Mouse (Mus musculus) megakaryocyte progenitor cell, adult 5-6 weeks (primary cell): Measurements from ENCODE around the gene Hist1h2ba. TPM values are rescaled to one million over a fixed set of nuclear protein-coding genes. Genes with fewer than 3 reads are reported as not detected.
A peak's percentile ranks its signal among the peaks of the same experiment; 100 is the strongest.

Experiments used
- ATAC-seq: replicated peaks from 2 replicates; pipeline ENCODE4 v1.8.0; 2016; ENCODE audit warnings: mild to moderate bottlenecking, moderate TSS enrichment, inconsistent platforms; ENCODE audit not compliant: poor library complexity
- total RNA-seq, 2 experiments: library from RNA; stranded (forward) in 1 of 2; stranded (reverse) in 1 of 2; fragments of 157-497, 149-512 nt in 1 of 2; fragments of 200-1000 nt in 1 of 2; gene quantifications; 2 replicates each; pipeline versions ENCODE4 v1.2.3 to v1.2.4; 2015 to 2017

Gene Hist1h2ba
- total RNA-seq (2015) (not detected in 2 replicates), total RNA-seq (2017) (not detected in 2 replicates)

DNA sequence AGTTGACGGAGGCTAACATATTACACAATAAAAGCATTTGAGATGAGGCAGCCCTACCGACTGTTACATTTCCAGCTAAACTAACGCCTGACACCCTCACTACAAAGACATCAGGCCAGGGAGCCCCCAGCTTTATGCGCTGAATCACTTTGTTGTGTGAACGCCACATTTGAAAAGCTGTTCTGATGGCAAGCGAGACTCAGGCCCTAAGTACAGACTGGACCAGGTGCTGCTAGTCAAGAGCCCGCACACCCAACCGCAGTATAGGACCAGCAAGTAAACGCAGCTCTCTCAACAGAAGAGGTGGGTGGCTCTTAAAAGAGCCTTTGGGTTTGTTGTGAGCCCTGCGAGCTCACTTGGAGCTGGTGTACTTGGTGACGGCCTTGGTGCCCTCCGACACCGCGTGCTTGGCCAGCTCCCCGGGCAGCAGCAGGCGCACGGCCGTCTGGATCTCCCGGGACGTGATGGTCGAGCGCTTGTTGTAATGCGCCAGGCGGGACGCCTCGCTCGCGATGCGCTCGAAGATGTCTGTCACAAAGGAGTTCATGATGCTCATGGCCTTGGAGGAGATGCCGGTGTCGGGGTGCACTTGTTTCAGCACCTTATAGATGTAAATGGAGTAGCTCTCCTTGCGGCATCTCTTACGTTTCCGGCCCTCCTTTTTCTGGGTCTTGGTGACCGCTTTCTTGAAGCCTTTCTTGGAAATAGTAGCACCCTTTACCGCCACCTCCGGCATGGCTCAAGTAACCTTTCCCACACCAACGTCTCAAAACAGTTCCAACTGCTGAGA, at the start of gene Hist1h2ba:
Gene Hist1h2ba, minus strand, starts transcription at position 736 of the 790 bp plus-strand sequence.
- no peak for ATAC-seq

DNA sequence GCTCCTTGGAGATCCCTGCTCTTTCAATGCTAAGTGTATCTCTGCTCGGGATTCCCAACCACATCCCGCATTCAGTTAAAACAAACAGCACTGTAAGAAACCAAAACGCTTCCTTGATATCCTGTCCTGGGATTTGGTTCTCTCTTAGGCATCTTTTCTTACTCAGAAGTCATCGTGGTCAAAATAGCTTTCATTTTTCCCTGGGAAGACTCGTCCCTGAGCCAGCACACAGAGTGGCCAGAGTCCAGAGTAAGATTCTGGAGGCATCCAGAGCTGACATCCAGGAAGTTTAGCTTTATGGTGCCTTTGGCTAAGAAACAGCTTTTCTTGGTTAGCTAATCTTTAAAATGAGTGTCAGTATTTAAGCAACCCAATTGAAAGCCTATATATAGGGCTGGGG, 38.3 kb upstream of the Hist1h2ba start:
- no peak for ATAC-seq

DNA sequence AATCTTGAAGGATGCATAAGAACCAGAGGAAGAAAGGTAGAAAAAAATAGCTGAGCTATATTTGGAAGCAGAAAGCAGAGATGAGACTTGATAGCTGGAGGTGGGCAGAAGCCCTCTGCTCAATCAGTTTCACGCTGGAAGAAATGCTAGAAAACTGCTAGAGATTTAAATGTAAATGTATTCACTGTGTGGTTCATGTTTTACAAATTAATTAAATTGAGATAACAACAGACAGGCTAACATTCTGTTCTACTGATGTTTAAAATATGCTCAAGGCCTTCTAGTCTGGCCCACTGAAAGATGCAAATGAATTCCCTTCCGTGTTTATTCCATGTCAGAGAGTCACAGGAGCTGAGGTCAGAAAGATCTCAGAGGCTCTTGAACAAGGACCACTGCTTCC, 37.9 kb upstream of the Hist1h2ba start:
- no peak for ATAC-seq

DNA sequence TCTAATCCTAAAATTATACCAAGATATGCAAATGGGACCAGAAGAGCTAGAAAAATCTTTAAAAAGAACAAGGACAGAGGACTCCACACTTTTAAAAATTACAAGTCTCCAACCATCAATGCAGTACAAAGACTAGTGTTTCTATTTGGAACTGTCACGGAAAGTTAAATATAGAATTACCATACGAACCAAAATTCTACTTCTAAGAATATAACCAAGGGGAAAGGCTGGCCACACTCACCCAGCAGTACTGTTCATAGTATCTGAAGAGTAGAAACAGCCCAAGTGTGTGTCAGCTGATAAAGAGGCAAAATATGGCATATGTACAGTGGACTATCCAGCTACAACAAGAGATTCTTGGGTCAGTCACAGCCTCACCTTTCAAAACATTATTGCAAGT, 31.0 kb upstream of the Hist1h2ba start:
- no peak for ATAC-seq

DNA sequence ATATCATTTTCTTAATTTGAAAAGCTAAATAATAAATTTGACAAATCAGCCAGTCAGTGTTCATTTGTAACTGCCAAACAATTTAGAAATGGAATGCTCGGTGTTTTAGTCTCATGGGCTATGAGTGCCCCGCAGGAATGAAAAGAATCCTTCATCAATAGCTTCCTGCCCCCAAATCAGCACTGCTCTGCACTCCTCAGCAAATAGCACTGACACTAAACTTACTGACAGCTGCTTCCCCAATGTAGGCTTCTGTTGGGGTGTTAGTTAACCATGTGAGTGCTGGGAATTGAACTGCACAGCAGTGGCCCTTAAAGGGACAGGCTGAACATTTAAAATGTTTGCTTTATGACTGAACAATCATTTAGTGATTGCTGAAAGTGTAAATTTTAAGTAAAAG, 25.8 kb upstream of the Hist1h2ba start:
- no peak for ATAC-seq

DNA sequence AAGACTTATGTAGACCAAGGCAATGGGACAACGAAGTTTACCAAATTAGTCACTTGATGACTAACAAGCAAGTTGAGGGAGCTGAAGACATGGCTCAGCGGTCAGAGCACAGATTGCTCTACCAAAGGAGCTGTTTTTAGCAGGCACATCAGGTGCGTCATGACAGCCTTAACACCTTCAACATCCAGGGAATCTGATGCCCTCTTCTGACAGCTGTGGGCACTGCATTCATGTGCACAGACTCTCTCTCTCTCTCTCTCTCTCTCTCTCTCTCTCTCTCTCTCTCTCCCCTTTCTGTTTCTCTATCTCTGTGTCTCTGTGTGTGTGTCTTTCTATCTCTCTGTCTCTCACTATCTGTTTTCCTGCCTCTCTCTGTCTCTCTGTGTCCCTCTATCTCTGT, 17.0 kb upstream of the Hist1h2ba start:
- peak; percentile 71; the same call in 1 of the 2 replicates for ATAC-seq

DNA sequence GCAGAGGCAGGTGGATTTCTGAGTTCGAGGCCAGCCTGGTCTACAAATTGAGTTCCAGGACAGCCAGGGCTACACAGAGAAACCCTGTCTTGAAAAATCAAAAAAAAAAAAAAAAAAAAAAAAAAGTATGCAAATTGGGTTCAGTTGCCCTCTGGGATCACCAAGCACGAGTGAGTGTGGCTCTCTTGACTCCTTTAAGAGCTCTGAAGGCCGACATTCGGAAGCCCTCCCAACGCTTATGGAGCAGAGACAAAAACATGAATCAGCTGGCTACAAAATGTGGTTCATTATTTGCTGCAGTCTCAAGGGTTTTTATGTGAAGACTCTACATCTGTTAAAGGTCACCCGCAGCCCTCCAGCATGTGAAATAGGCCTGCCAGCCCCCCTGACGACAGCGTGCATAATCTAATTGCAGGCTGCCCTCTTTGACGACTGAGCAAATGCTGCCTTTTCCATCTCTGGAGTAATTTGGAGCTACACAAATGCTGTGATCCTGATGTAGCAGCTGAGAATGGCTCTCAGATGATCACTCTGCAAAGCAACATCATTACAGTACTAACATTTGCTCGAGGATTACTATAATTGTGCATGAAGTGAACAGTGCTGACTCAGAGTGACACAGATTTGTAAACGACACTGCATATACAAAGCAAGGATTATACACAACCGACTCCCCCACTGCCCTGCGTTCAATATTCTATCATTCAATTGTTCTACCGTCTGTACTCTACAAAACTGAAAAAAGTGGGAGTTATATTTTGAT, 15.7 kb upstream of the Hist1h2ba start:
- no peak for ATAC-seq

DNA sequence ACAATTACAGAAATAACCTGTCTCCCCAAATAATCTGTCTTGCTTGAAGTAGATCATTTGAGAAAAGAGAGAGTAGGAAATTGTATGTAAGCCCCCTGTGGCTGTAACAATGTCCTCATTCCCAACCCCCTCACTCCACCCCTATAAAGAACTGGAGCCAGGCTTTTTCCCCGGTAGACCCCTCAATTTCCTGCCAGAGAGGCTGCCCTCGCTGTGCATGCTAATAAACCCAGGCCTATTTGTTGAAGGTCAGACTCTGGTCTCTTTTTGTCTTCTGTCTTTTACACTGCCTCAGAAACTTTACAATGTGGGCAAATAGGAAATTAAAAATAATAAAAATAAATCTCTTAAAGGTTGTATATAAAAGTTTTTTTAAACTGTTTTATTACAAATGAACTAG, 12.3 kb upstream of the Hist1h2ba start:
- no peak for ATAC-seq

DNA sequence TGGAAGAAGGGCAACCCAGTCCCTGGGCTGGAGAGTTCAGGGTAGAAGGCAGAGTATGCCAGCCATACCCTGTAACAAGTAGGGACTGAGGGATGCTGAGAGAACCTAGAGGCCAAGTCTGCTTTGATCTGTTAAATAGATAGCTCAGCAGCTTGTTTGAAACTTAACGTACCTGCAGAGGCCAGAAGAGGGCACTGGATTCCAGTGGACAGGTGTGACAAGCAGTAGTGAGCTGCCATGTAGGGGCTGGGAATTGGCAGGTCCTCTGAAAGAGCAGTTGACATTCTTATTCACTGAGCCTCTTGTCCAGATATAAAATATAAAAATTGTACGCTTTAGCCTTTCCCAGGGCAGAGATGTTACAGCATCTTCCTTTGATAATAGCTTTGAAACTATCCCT, 8.9 kb upstream of the Hist1h2ba start:
- ATAC-seq = no peak

DNA sequence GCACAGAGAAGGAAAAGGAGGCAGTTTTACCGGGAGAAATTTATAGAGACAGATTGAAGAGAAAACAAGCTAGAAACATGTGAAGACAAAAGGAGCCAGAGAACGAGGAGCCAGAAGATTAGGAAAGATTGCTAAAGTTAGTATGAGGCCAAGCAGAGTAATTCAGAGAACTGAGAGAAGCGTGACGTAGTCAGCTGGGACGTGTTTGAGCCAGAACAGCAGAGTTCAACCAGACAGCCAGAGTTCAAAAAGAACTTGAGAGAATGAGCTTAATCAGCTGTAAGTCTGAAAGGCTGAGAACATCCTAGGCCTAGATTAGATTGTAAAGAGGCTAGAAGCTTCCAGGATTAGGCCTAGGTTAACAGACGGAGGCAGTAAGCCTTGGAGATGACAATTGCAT, 6.3 kb upstream of the Hist1h2ba start:
- ATAC-seq = no peak

DNA sequence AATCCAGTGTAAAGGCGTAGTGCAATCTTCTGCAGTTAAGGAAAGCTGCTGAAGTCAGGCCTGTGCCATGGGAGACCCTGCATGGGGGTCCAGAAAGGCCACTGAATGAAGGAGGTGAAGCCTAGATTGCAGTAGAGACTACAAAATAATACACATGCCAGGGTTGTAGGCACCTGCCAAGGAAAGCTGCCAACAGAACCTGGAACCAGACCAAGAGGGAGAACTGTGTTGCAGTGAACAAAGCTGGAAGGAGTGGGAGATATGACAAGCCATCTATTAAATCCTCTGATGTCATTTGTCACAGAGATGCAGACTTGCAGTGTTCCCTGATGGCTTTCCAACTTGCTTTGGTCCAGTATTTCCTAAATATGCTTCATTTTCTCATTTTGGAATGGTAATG, 4.7 kb upstream of the Hist1h2ba start:
- ATAC-seq = no peak

DNA sequence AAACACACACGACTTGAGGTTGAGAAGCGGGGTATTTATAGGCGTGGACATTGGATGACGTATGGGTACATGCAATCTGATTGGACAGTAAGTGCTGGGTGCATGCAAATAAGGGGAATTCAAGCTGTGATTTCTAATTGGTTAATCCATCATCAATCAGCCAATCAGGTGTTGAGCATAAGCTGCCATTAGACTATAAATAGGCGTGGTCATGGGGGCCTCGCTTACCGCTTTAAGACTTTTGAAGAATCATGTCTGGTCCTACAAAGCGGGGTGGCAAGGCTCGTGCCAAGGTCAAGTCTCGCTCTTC, 210 bp upstream of the Hist1h2ba start, which contains the start of gene Hist1h2aa:
Gene Hist1h2aa, plus strand, starts transcription at position 252 of the 310 bp plus-strand sequence.
- ATAC-seq = no peak

DNA sequence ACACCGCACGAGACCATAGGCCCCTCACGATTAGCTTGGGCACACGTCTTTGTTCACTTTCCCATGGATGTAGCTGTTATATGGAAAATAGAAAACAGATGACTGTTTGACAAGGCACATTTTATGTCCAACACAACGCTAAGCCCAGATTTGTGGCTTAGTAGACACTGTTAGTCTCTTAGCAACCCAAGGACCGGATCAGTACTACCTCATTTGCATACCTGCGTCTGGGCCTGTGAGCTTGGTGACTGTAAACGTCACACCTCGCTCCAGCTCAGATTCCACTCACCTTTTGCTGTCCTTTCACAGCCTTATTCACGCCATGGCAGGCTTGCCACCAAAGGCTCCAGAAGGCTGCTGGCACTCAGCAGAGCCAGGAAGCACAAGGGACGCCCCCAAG, 3.1 kb downstream of the Hist1h2ba start:
- no peak for ATAC-seq

DNA sequence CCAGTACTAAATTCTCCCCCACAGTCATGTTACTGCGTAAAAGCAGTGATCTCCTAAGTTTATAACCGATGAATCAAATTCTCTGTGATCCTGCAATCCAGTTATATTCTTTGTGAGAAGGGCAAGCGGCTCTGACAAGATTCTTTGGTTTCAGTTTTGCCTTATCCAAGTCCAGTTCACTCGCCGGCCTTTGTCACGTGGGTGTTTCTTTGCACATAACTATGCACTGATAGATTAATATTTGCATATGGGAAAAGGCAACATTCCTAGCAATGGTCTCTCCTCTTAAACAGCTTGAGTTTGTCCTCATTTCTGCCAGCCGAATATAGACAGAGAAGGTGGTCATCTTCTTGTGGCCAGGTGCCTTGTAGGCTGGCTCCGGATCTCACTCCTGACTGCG, 3.5 kb downstream of the Hist1h2ba start:
- no peak for ATAC-seq

DNA sequence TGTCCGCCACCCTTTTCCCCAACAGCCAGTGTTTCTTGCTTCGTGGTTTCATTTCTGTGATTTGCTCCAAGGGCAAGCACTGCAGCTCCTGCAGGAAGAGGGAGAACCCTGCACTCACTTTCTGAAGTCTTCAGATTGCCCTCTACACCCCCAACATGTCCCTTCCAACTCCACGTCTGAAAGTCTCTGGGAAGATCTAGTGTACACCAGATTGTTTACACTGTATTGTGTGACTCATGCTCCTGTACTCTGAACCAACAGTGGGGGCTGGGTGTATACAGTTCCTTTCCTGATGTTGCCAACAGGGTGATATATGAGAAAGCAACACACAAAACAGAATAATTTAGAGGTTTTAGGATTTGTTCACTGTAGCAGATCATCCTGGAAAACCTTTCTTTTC, 5.3 kb downstream of the Hist1h2ba start:
- no peak for ATAC-seq

DNA sequence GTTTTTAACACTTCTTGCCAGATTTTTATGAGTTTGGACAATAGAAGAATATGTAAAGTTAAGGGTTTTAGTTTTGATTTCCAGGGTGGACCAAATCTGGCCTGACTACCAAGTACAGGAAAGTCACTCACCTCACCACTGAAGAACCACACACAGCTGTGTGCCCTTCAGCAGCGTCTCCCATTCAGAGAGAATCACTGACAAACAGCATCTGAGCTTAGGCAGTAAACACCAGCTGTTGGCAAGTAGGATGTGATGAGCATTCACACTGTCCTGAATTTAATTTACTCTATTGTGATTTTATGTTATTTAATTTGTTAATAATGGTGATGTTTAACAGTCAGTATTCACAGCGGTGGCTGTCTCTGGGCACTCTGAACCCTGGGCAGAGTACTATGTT, 8.2 kb downstream of the Hist1h2ba start:
- ATAC-seq = no peak

DNA sequence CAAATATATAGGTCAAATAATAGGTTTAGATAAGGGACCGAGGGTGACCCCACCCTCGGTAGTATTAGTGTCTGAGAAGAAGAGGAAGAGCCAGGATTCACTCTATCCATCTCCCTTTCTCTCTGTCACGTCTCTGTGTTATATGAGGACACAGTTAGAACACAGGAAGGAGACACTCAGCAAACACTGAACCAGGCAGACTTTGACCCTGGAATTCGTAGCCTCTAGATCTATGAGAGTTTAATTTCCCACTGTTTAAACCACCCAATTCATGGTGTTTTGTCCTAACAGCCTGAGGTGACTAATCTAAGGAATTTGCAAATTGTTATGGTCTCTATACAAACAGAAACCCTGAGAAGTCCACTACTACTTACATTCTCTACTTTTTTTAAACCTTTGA, 16.3 kb downstream of the Hist1h2ba start:
- ATAC-seq = no peak

DNA sequence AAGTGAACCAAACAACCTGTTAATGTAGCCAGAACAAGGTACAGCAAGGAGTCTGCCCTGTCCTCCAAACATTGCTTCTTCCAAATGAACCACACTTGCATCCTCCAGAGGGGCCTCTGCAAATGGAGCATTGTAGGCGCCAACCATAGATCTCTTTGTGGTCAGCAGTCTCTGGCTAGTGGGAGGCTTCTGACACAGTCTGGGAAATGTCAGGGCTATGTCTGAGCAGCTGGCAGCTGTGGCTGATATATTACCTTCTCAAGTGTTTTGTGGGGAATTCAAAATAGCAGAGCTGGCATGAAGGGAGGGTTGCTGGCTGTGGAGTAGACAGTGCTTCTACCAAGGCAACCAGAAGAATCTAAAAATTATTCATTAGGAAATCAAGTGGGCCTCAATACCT, 17.8 kb downstream of the Hist1h2ba start:
- no peak for ATAC-seq

DNA sequence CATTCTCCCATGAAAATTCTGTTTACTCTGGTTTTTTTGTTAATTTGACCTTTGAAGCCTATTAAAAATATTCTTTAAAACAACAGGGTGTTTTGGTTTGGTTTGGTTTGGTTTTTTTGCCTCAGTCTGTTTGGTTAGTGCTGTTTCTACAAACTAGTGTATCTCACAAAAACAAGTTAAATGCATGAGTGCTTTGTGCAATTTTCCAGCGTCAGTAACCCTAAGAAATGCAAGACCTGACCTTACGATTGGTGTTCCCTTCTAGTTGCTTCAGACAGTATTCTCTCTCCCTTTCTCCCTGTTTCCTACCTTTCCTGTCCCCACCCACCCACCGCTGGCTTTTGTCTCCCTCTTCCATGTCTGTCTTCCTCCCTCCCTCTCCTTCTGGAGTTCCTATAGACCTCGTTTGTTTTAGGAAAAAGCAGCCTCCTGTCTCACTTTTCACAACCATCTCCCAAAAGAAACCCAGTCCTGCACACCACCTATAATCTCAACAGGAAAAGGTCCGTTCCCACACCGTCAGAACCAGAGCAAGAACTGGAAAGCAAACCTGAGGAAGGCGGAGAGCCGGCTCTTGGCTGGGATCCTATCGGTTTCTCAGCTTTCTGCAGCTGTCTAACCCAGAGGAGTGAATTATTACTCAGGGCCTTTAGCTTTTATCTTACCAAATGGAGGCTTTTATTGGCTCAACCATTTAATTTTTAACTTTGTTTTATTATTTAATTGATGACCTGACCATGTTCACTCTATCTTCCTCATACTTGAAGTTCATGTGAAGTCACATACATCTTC, 19.4 kb downstream of the Hist1h2ba start, which contains the start of gene Slc17a4:
Gene Slc17a4, minus strand, starts transcription at position 634 of the 792 bp plus-strand sequence.
- ATAC-seq = no peak

DNA sequence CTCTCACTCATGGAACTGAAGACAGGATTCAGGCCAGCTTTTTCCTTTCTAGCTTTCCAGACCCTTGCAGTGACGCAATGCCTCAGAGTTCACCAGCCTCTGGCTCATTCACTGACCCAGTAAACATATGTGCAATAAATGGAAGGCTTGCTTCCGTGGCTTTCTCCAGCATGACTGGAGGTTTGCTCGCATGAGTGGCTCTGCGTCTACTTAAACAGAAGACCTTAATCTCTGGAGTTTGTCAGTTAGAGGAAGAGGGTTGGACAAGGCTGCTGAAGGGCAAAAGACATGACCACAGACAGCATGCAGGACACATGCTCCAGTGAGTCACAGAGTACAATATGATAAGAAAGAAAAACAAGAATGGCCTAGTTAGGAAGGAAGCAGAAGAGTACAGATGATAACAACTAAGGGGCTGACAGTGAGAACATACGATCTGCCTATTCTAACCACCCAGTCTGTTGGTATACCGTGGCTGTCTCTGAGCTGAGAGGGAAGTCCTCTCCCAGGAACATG, 20.1 kb downstream of the Hist1h2ba start:
- ATAC-seq = peak; percentile 77

DNA sequence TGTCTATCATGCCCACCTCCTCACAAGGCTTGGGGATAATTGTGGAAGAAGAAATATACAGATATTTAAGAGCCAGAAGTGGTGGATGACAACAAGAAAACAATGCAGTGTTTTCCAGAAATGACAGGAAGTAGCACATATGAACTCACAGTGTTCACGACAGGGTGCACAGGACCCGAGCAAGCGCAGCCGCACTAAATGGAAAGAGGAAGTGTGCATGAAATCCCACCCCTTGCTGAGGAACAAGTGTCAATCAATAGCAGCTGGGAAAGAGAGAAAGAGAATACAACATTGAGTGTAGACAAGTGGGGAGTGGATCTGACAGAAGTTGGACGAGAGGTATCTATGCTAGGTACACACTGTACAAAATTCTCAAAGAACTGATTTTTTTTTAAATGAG, 22.6 kb downstream of the Hist1h2ba start:
- ATAC-seq = peak; percentile 63
